Mouse (Mus musculus) cerebellum, postnatal 14 days (tissue): Measurements from ENCODE around the gene 2810408A11Rik.
"Not testable (repeated sequence)": the region's sequence is repeated elsewhere in the genome, so short reads cannot be mapped to it uniquely, and the experiment has no call there.

Experiments used
- DNase-seq, 2 experiments: peaks; one replicate each; pipeline ENCODE4 v3.0.0; 2021; ENCODE audit warnings: mixed read lengths in 2 of 2

The 2810408A11Rik gene

GRCm38 (mm10) chr11:69878952-69879351 is 21.8 kb downstream of the 2810408A11Rik start:
- no peak for DNase-seq

GRCm38 (mm10) chr11:69878399-69878798 is 22.4 kb downstream of the 2810408A11Rik start:
- no peak for DNase-seq

GRCm38 (mm10) chr11:69877878-69878277 is 22.9 kb downstream of the 2810408A11Rik start, which contains the start of gene Tmem95:
Gene Tmem95 (minus strand): TSS chr11:69878018.
- DNase-seq = no peak

- peak; percentile 93 to 95 for DNase-seq
Observed at GRCm38 (mm10) chr11:69876867-69877266, 23.9 kb downstream of the 2810408A11Rik start.

- no peak for DNase-seq
Observed at GRCm38 (mm10) chr11:69876186-69876585, 24.6 kb downstream of the 2810408A11Rik start.

GRCm38 (mm10) chr11:69872451-69872850 is 28.3 kb downstream of the 2810408A11Rik start:
- no peak for DNase-seq

- no peak for DNase-seq
Observed at GRCm38 (mm10) chr11:69871822-69872221, 29.0 kb downstream of the 2810408A11Rik start.

GRCm38 (mm10) chr11:69870289-69871069 is 30.3 kb downstream of the 2810408A11Rik start:
- no peak for DNase-seq

- no peak for DNase-seq
Observed at GRCm38 (mm10) chr11:69867335-69867734, 33.5 kb downstream of the 2810408A11Rik start.

- no peak for DNase-seq
Observed at GRCm38 (mm10) chr11:69865561-69865960, 35.2 kb downstream of the 2810408A11Rik start.

- DNase-seq = no peak
Observed at GRCm38 (mm10) chr11:69864138-69864860, 36.5 kb downstream of the 2810408A11Rik start.

- not testable (repeated sequence) for DNase-seq
Observed at GRCm38 (mm10) chr11:69863729-69864128, 37.1 kb downstream of the 2810408A11Rik start.

GRCm38 (mm10) chr11:69858113-69858998 is 42.4 kb downstream of the 2810408A11Rik start, which contains the start of gene Tnk1:
Gene Tnk1 (minus strand): TSS chr11:69858730.
- no peak for DNase-seq

GRCm38 (mm10) chr11:69855347-69855746 is 45.4 kb downstream of the 2810408A11Rik start:
- peak; percentile 64 to 80 for DNase-seq

GRCm38 (mm10) chr11:69854680-69855079 is 46.1 kb downstream of the 2810408A11Rik start:
- DNase-seq = no peak

GRCm38 (mm10) chr11:69853994-69854393 is 46.8 kb downstream of the 2810408A11Rik start:
- DNase-seq = no peak

- no peak for DNase-seq
Observed at GRCm38 (mm10) chr11:69850754-69851153, 50.0 kb downstream of the 2810408A11Rik start.

GRCm38 (mm10) chr11:69849884-69850283 is 50.9 kb downstream of the 2810408A11Rik start:
- no peak for DNase-seq

- DNase-seq = no peak
Observed at GRCm38 (mm10) chr11:69849128-69849527, 51.7 kb downstream of the 2810408A11Rik start.

- DNase-seq = peak; percentile 83 to 84
Observed at GRCm38 (mm10) chr11:69848021-69848420, 52.8 kb downstream of the 2810408A11Rik start.
